Mouse (Mus musculus): ENCODE measurements around the gene Ccdc185. TPM values are rescaled to one million over a fixed set of nuclear protein-coding genes. Genes with fewer than 3 reads are reported as not detected.

Ccdc185 gene
- polyA plus RNA-seq, 1 experiment from 2014 or later = not detected

GRCm38 (mm10) chr1:182714236-182714935 lies 34.6 kb downstream of the Ccdc185 start:
- H3K36me3 ChIP-seq (ENCODE audit: control insufficient read depth, insufficient read depth, low read length) = no peaks in the 10 kb centered on the region
- WGBS = 75% methylated on average over 6 of the region's 6 CpGs
- no peak overlapping the region for H3K27ac ChIP-seq (ENCODE audit: low read depth, low read length)
- no peak overlapping the region for H3K4me2 ChIP-seq
- no peaks in the 10 kb centered on the region for H3K27me3 ChIP-seq (ENCODE audit: control insufficient read depth, insufficient read depth, low read length)
- no peak overlapping the region for H3K9ac ChIP-seq (ENCODE audit: low read length)
- H3K4me3 ChIP-seq (ENCODE audit: low read depth, low read length) = no peak overlapping the region
- DNase-seq (ENCODE audit: low spot score, missing footprints) (no peak), ATAC-seq (ENCODE audit: low FRiP score) (no peak)
- no peaks in the 10 kb centered on the region for H3K9me3 ChIP-seq (ENCODE audit: control insufficient read depth, low read length)
- H3K4me1 ChIP-seq (ENCODE audit: control insufficient read depth, insufficient read depth, low read length) = peaks cover 6% of the 10 kb centered on the region

- H3K4me1 ChIP-seq (ENCODE audit: control insufficient read depth, insufficient read depth, low read length) = peaks cover 6% of the 10 kb centered on the region
- ATAC-seq (ENCODE audit: low FRiP score) = peak; percentile 75
Measured at GRCm38 (mm10) chr1:182711360-182711933, 37.5 kb downstream of the Ccdc185 start.

GRCm38 (mm10) chr1:182707459-182707858 lies 41.5 kb downstream of the Ccdc185 start:
- ATAC-seq (ENCODE audit: low FRiP score) (no peak), DNase-seq (ENCODE audit: low spot score, missing footprints) (no peak)
- H3K4me2 ChIP-seq = no peak overlapping the region
- 94% methylated on average over 4 of the region's 4 CpGs for WGBS
- H3K27me3 ChIP-seq (ENCODE audit: control insufficient read depth, insufficient read depth, low read length) = no peaks in the 10 kb centered on the region
- H3K27ac ChIP-seq (ENCODE audit: low read depth, low read length) = no peak overlapping the region
- H3K9ac ChIP-seq (ENCODE audit: low read length) = no peak overlapping the region
- no peaks in the 10 kb centered on the region for H3K9me3 ChIP-seq (ENCODE audit: control insufficient read depth, low read length)
- peaks cover 6% of the 10 kb centered on the region for H3K4me1 ChIP-seq (ENCODE audit: control insufficient read depth, insufficient read depth, low read length)
- no peak overlapping the region for H3K4me3 ChIP-seq (ENCODE audit: low read depth, low read length)
- H3K36me3 ChIP-seq (ENCODE audit: control insufficient read depth, insufficient read depth, low read length) = no peaks in the 10 kb centered on the region

More at GRCm38 (mm10) chr1:182711360-182711933, 37.5 kb downstream of the Ccdc185 start:
- no peaks in the 10 kb centered on the region for H3K9me3 ChIP-seq (ENCODE audit: control insufficient read depth, low read length)
- WGBS = 43% methylated on average over 7 of the region's 7 CpGs
- no peaks in the 10 kb centered on the region for H3K36me3 ChIP-seq (ENCODE audit: control insufficient read depth, insufficient read depth, low read length)
- H3K9ac ChIP-seq (ENCODE audit: low read length) = no peak overlapping the region
- no peaks in the 10 kb centered on the region for H3K27me3 ChIP-seq (ENCODE audit: control insufficient read depth, insufficient read depth, low read length)
- no peak for DNase-seq (ENCODE audit: low spot score, missing footprints)
- no peak overlapping the region for H3K27ac ChIP-seq (ENCODE audit: low read depth, low read length)
- no peak overlapping the region for H3K4me3 ChIP-seq (ENCODE audit: low read depth, low read length)
- H3K4me2 ChIP-seq = no peak overlapping the region

- no peak for ATAC-seq (ENCODE audit: low FRiP score)
- H3K4me3 ChIP-seq (ENCODE audit: low read depth, low read length) = no peak overlapping the region
- 63% methylated on average over 2 of the region's 2 CpGs for WGBS
Measured at GRCm38 (mm10) chr1:182704882-182705281, 44.1 kb downstream of the Ccdc185 start.

GRCm38 (mm10) chr1:182699392-182700347 lies 49.3 kb downstream of the Ccdc185 start:
- H3K4me3 ChIP-seq (ENCODE audit: low read depth, low read length) = no peak overlapping the region
- H3K36me3 ChIP-seq (ENCODE audit: control insufficient read depth, insufficient read depth, low read length) = no peaks in the 10 kb centered on the region
- no peak for DNase-seq (ENCODE audit: low spot score, missing footprints)
- H3K9ac ChIP-seq (ENCODE audit: low read length) = no peak overlapping the region
- WGBS = 67% methylated on average over 9 of the region's 9 CpGs
- no peak for ATAC-seq (ENCODE audit: low FRiP score)
- no peaks in the 10 kb centered on the region for H3K9me3 ChIP-seq (ENCODE audit: control insufficient read depth, low read length)
- H3K27ac ChIP-seq (ENCODE audit: low read depth, low read length) = no peak overlapping the region
- H3K4me1 ChIP-seq (ENCODE audit: control insufficient read depth, insufficient read depth, low read length) = no peaks in the 10 kb centered on the region
- H3K27me3 ChIP-seq (ENCODE audit: control insufficient read depth, insufficient read depth, low read length) = no peaks in the 10 kb centered on the region
- no peak overlapping the region for H3K4me2 ChIP-seq

More at GRCm38 (mm10) chr1:182704882-182705281, 44.1 kb downstream of the Ccdc185 start:
- no peaks in the 10 kb centered on the region for H3K27me3 ChIP-seq (ENCODE audit: control insufficient read depth, insufficient read depth, low read length)
- H3K4me1 ChIP-seq (ENCODE audit: control insufficient read depth, insufficient read depth, low read length) = no peaks in the 10 kb centered on the region
- H3K27ac ChIP-seq (ENCODE audit: low read depth, low read length) = no peak overlapping the region
- no peaks in the 10 kb centered on the region for H3K9me3 ChIP-seq (ENCODE audit: control insufficient read depth, low read length)
- no peak overlapping the region for H3K4me2 ChIP-seq
- no peak overlapping the region for H3K9ac ChIP-seq (ENCODE audit: low read length)
- H3K36me3 ChIP-seq (ENCODE audit: control insufficient read depth, insufficient read depth, low read length) = no peaks in the 10 kb centered on the region
- DNase-seq (ENCODE audit: low spot score, missing footprints) = no peak

Other genes starting within 250 kb of the Ccdc185 start
- gene Capn2, start 231.6 kb downstream of the Ccdc185 start, polyA plus RNA-seq (2014; fragmentation: Nextera tagmentation; extraction: Ambion mirVana) = 76.3 and 77.0 TPM in 2 replicates
- gene Capn8, start 184.2 kb downstream of the Ccdc185 start, polyA plus RNA-seq (2014; fragmentation: Nextera tagmentation; extraction: Ambion mirVana) = 0.12 TPM in 1 of 2 replicates, not detected in the other
- 22.4 and 23.0 TPM in 2 replicates for gene Susd4, start 14.7 kb upstream of the Ccdc185 start, polyA plus RNA-seq (2014; fragmentation: Nextera tagmentation; extraction: Ambion mirVana)
- 0.57 and 0.79 TPM in 2 replicates for gene Tlr5, start 205.6 kb upstream of the Ccdc185 start, polyA plus RNA-seq (2014; fragmentation: Nextera tagmentation; extraction: Ambion mirVana)